Mouse (Mus musculus) MEL (cell line): ENCODE measurements at regions not wholly inside any gene's neighbourhood (a gene's known extent, or its start where the extent isn't known, plus 50 kb on each side); places are given as distances from the start of the nearest gene placed in this dataset.

Experiments used
- DNase-seq: peaks from one replicate; pipeline ENCODE4 v3.0.0; 2011; ENCODE audit warnings: low read depth, low spot score
- H3K27ac ChIP-seq: 2 replicates; pipeline ENCODE4 v1.5.1; 2012; ENCODE audit warnings: low read depth, mild to moderate bottlenecking, control low read depth, low read length, moderate library complexity; ENCODE audit not compliant: control insufficient read depth
- H3K27me3 ChIP-seq, 2 experiments: fragments of 150-350 bp in 1 of 2; sonication (generic) in 1 of 2; 2 replicates each; pipeline ENCODE4 v1.6.1; 2012; ENCODE audit warnings: low read length in 2 of 2, mild to moderate bottlenecking in 2 of 2, improper control_type of control experiment in 1 of 2, moderate library complexity in 1 of 2; ENCODE audit not compliant: insufficient read depth in 2 of 2, control insufficient read depth in 1 of 2
- H3K36me3 ChIP-seq, 2 experiments: 2 replicates each; pipeline ENCODE4 v1.6.1; 2012 to 2014; ENCODE audit warnings: low read length in 2 of 2, improper control_type of control experiment in 1 of 2, inconsistent platforms in 1 of 2, mild to moderate bottlenecking in 1 of 2; ENCODE audit not compliant: insufficient read depth in 2 of 2, control insufficient read depth in 1 of 2
- H3K4me1 ChIP-seq, 2 experiments: fragments of 150-350 bp in 1 of 2; sonication (generic) in 1 of 2; 2 replicates each; pipeline ENCODE4 v1.6.1; 2012; ENCODE audit warnings: low read length in 2 of 2, improper control_type of control experiment in 1 of 2, mild to moderate bottlenecking in 1 of 2; ENCODE audit not compliant: insufficient read depth in 2 of 2, control insufficient read depth in 1 of 2
- H3K4me3 ChIP-seq, 2 experiments: fragments of 150-350 bp in 1 of 2; sonication (generic) in 1 of 2; 2 replicates each; pipeline ENCODE4 v1.5.1; 2012; ENCODE audit warnings: low read depth in 2 of 2, low read length in 2 of 2, mild to moderate bottlenecking in 2 of 2, moderate library complexity in 2 of 2, control low read depth in 1 of 2, improper control_type of control experiment in 1 of 2; ENCODE audit not compliant: control insufficient read depth in 1 of 2, insufficient read depth in 1 of 2
- H3K79me2 ChIP-seq: 2 replicates; pipeline ENCODE4 v1.6.1; 2012; ENCODE audit warnings: mild to moderate bottlenecking, low read length, moderate library complexity; ENCODE audit not compliant: control insufficient read depth, poor library complexity, insufficient read depth
- H3K9ac ChIP-seq: 2 replicates; pipeline ENCODE4 v1.6.1; 2012; ENCODE audit warnings: low read depth, mild to moderate bottlenecking, control low read depth, low read length, moderate library complexity; ENCODE audit not compliant: control insufficient read depth, poor library complexity, severe bottlenecking
- H3K9me3 ChIP-seq: fragments of 150-350 bp; sonication (generic); replicated peaks from 2 replicates; pipeline ENCODE4 v1.6.1; 2012; ENCODE audit warnings: mild to moderate bottlenecking, low read length, improper control_type of control experiment, moderate library complexity; ENCODE audit not compliant: insufficient read depth
- CHD1 ChIP-seq: IDR thresholded peaks from 2 replicates; pipeline ENCODE4 v1.6.1; 2012; ENCODE audit warnings: low read depth, mild to moderate bottlenecking, inconsistent platforms, low read length, improper control_type of control experiment
- CHD2 ChIP-seq: IDR thresholded peaks from 2 replicates; pipeline ENCODE4 v1.6.1; 2011; ENCODE audit warnings: low read length, improper control_type of control experiment
- ETS1 ChIP-seq: IDR thresholded peaks from 2 replicates; pipeline ENCODE4 v1.6.1; 2012; ENCODE audit warnings: low read depth, mild to moderate bottlenecking, inconsistent platforms, low read length, improper control_type of control experiment, moderate library complexity
- GABPA ChIP-seq: IDR thresholded peaks from 2 replicates; pipeline ENCODE4 v1.6.1; 2012; ENCODE audit warnings: low read depth, mild to moderate bottlenecking, inconsistent platforms, low read length, improper control_type of control experiment, moderate library complexity
- HCFC1 ChIP-seq: IDR thresholded peaks from 2 replicates; pipeline ENCODE4 v1.6.1; 2012; ENCODE audit warnings: low read depth, mild to moderate bottlenecking, inconsistent platforms, low read length, improper control_type of control experiment, moderate library complexity
- JUND ChIP-seq: IDR thresholded peaks from 2 replicates; pipeline ENCODE4 v1.6.1; 2011; ENCODE audit warnings: low read depth, mild to moderate bottlenecking, improper control_type of control experiment, low read length
- MAFK ChIP-seq: IDR thresholded peaks from 2 replicates; pipeline ENCODE4 v1.6.1; 2011; ENCODE audit warnings: low read depth, mild to moderate bottlenecking, low read length, improper control_type of control experiment, borderline replicate concordance
- MAZ ChIP-seq: IDR thresholded peaks from 2 replicates; pipeline ENCODE4 v1.6.1; 2012; ENCODE audit warnings: low read depth, mild to moderate bottlenecking, inconsistent platforms, low read length, improper control_type of control experiment
- MXI1 ChIP-seq: IDR thresholded peaks from 2 replicates; pipeline ENCODE4 v1.6.1; 2011; ENCODE audit warnings: mild to moderate bottlenecking, low read depth, low read length, improper control_type of control experiment
- MYB ChIP-seq: IDR thresholded peaks from 2 replicates; pipeline ENCODE4 v1.6.1; 2011; ENCODE audit warnings: mild to moderate bottlenecking, low read depth, low read length, improper control_type of control experiment
- MYC ChIP-seq: IDR thresholded peaks from 2 replicates; pipeline ENCODE4 v1.6.1; 2011; ENCODE audit warnings: low read depth, mild to moderate bottlenecking, low read length, improper control_type of control experiment, moderate library complexity
- NELFE ChIP-seq: IDR thresholded peaks from 2 replicates; pipeline ENCODE4 v1.6.1; 2011; ENCODE audit warnings: low read depth, low read length, improper control_type of control experiment
- NRF1 ChIP-seq: IDR thresholded peaks from 2 replicates; pipeline ENCODE4 v1.6.1; 2014; ENCODE audit warnings: low read depth, mild to moderate bottlenecking, inconsistent platforms, low read length, improper control_type of control experiment, moderate library complexity; ENCODE audit not compliant: poor library complexity, insufficient read depth, severe bottlenecking
- POLR2A ChIP-seq, 2 experiments: IDR thresholded peaks; 2 replicates each; pipeline ENCODE4 v1.6.1; 2011 to 2012; ENCODE audit warnings: low read length in 2 of 2, mild to moderate bottlenecking in 2 of 2, control low read depth in 1 of 2, improper control_type of control experiment in 1 of 2, low read depth in 1 of 2, moderate library complexity in 1 of 2; ENCODE audit not compliant: control insufficient read depth in 1 of 2, insufficient read depth in 1 of 2, poor library complexity in 1 of 2
- POLR2AphosphoS5 ChIP-seq: IDR thresholded peaks from 2 replicates; pipeline ENCODE4 v1.6.1; 2012; ENCODE audit warnings: low read depth, borderline replicate concordance, mild to moderate bottlenecking, inconsistent platforms, low read length, moderate library complexity, mixed read lengths
- SIN3A ChIP-seq: IDR thresholded peaks from 2 replicates; pipeline ENCODE4 v1.6.1; 2012; ENCODE audit warnings: low read length, improper control_type of control experiment, inconsistent platforms
- TAL1 ChIP-seq: IDR thresholded peaks from 2 replicates; pipeline ENCODE4 v1.6.1; 2012; ENCODE audit warnings: mild to moderate bottlenecking, inconsistent platforms, low read length, moderate library complexity, mixed read lengths
- TBP ChIP-seq: IDR thresholded peaks from 2 replicates; pipeline ENCODE4 v1.8.0; 2011; ENCODE audit warnings: low read depth, low read length, improper control_type of control experiment
- TCF12 ChIP-seq: IDR thresholded peaks from 2 replicates; pipeline ENCODE4 v1.6.1; 2014; ENCODE audit warnings: low read depth, mild to moderate bottlenecking, inconsistent platforms, low read length, improper control_type of control experiment, moderate library complexity
- USF2 ChIP-seq, 2 experiments: IDR thresholded peaks; 2 replicates each; pipeline ENCODE4 v1.6.1; 2011 to 2012; ENCODE audit warnings: improper control_type of control experiment in 2 of 2, low read length in 2 of 2, borderline replicate concordance in 1 of 2, inconsistent platforms in 1 of 2, low read depth in 1 of 2, mild to moderate bottlenecking in 1 of 2; ENCODE audit not compliant: insufficient read depth in 1 of 2
- ZC3H11A ChIP-seq: IDR thresholded peaks from 2 replicates; pipeline ENCODE4 v1.6.1; 2012; ENCODE audit warnings: low read depth, mild to moderate bottlenecking, inconsistent platforms, low read length, improper control_type of control experiment
- ZMIZ1 ChIP-seq: IDR thresholded peaks from 2 replicates; pipeline ENCODE4 v1.6.1; 2012; ENCODE audit warnings: low read depth, mild to moderate bottlenecking, inconsistent platforms, low read length, improper control_type of control experiment, moderate library complexity

DNA sequence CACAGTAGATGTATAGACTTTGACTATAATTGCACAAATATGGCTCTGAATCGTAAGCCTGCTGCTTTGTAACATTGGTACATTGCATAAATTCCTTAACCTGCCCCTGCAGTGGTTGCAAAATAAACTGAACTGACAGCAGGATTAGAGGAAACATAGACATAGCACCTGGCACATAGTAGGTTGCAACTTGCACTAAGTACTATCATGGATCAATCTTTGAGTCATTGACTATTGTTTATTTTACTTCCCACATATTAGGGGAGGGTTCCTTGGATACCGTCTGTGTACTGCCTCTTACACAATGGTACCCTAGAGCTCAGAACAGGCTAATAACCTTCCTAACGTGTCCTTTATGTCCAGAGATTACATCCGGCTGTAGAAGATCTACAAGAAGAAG, 371.3 kb upstream of the A1bg start:
- no peaks in the 10 kb centered on the region for H3K27me3 ChIP-seq
- H3K9me3 ChIP-seq, result no peaks in the 10 kb centered on the region
- DNase-seq, result no peak
- H3K4me1 ChIP-seq, result no peaks in the 10 kb centered on the region
- H3K4me3 ChIP-seq, result no peak overlapping the region
- H3K36me3 ChIP-seq, result no peaks in the 10 kb centered on the region
- no peak overlapping the region for H3K9ac ChIP-seq
- no peak for TF ChIP-seq MAFK
- no peak for TF ChIP-seq MAZ
- no peak for TF ChIP-seq MXI1
- TF ChIP-seq SIN3A, result no peak
- no peak for TF ChIP-seq TBP
- TF ChIP-seq ETS1, result no peak
- TF ChIP-seq TCF12, result no peak
- no peak for TF ChIP-seq NRF1
- no peak for TF ChIP-seq MYB
- TF ChIP-seq USF2 (IDR thresholded peaks at IDR 0.05; ENCODE audit: borderline replicate concordance in 1 of 2, insufficient read depth in 1 of 2, low read depth in 1 of 2, low read length in 2 of 2), result no peak
- no peak for TF ChIP-seq ZMIZ1
- no peak for TF ChIP-seq CHD2
- TF ChIP-seq TAL1, result no peak
- no peak for TF ChIP-seq JUND
- no peak for TF ChIP-seq POLR2A (IDR thresholded peaks at IDR 0.05; ENCODE audit: control insufficient read depth in 1 of 2, insufficient read depth in 1 of 2, low read depth in 1 of 2, low read length in 2 of 2, poor library complexity in 1 of 2)
- TF ChIP-seq MYC, result no peak
- no peak for TF ChIP-seq ZC3H11A
- TF ChIP-seq POLR2AphosphoS5, result no peak
- no peak for TF ChIP-seq HCFC1
- no peak for TF ChIP-seq CHD1
- TF ChIP-seq, all 39 proteins: peak for 0
- Histone ChIP-seq H3K27ac (no peak overlapping the region), H3K79me2 (no peaks in the 10 kb centered on the region)

DNA sequence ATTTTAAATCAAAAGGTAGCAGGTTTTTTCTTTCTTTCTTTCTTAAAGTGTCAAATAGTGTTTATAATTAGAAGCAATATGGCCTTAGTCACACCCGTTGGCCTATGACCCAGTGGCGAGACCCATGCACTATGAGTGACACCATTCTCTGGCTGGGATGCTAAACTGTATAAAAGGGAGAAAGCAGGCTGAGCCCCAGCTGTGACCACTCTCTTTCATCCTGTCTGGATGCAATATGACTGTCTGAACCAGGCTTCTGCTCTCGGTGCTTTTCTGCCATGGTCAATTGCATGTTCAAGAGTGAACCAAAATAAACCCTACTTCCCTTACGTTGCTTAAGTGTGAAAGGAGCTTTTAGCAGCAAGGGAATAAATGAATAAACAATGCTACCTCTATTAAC, 346.0 kb upstream of the A1bg start:
- TF ChIP-seq GABPA, result no peak
- TF ChIP-seq NELFE, result no peak
- TF ChIP-seq TAL1, result no peak
- H3K9me3 ChIP-seq, result no peaks in the 10 kb centered on the region
- no peak overlapping the region for H3K9ac ChIP-seq
- no peak for DNase-seq
- no peaks in the 10 kb centered on the region for H3K79me2 ChIP-seq
- H3K27ac ChIP-seq, result no peak overlapping the region
- no peaks in the 10 kb centered on the region for H3K4me1 ChIP-seq
- no peaks in the 10 kb centered on the region; a peak in 1 of 4 replicates for H3K27me3 ChIP-seq
- H3K36me3 ChIP-seq, result no peaks in the 10 kb centered on the region
- no peak overlapping the region for H3K4me3 ChIP-seq
